ENCODE assay signal across 11 mouse cellular contexts in the genomic region with DNA sequence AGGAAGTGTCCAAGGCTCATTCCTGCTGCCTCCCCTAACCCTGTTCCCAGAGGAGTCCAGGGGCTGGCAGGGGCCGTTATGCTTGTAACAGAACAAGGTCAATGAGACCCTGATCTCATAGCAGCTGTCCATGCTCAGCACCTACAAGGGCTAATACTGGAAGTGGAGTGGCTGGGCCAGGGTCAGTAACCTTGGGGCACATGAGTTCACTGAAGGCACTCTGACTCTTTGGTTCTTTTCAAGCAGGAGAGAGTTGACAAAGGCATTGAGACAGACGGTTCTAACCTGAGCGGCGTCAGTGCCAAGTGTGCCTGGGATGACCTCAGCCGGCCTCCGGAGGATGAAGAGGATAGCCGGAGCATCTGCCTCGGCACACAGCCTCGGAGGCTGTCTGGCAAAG. TPM values are rescaled to one million over a fixed set of nuclear protein-coding genes. Genes with fewer than 3 reads are reported as not detected.
DNase-seq lines count a peak whose midpoint lies in the region; ATAC-seq and TF ChIP-seq lines count a peak whose summit lies in the region.
"Had no signal": no experiment of that assay in that cellular context is flagged by ENCODE, and none has a peak within 500 bp of the region (broad histone marks: within the 10 kb centered on the region; RNA-seq: fewer than 3 reads in every experiment).

No protein-coding gene starts in this region.

- no peak overlapping the region for H3K4me3 ChIP-seq in forebrain, embryonic 10.5 days
- H3K4me3 ChIP-seq in forebrain, embryonic 16.5 days (replicated peaks; ENCODE audit: low read length), result no peak overlapping the region
- no peak overlapping the region for H3K4me3 ChIP-seq in kidney, adult 2 months (ENCODE audit: insufficient read depth, low read depth, low read length)
- H3K4me3 ChIP-seq in megakaryocyte, embryonic 14.5 days (replicated peaks), result peak overlapping the region; percentile 40
- H3K4me3 ChIP-seq in neural tube, embryonic 14.5 days (ENCODE audit: low read depth, low read length), result no peak overlapping the region
- H3K4me3 ChIP-seq: myocyte had no signal

- peak overlapping the region; percentile 32; the same call in 1 of the 2 replicates for H3K27ac ChIP-seq in forebrain, embryonic 10.5 days
- no peak overlapping the region for H3K27ac ChIP-seq in forebrain, embryonic 16.5 days (ENCODE audit: low read length)
- 0 out of 2 replicates have a peak overlapping the region, but pooled peaks have one; percentile 7 for H3K27ac ChIP-seq in kidney, adult 2 months (ENCODE audit: insufficient read depth, low read depth, low read length)
- H3K27ac ChIP-seq in neural tube, embryonic 14.5 days (ENCODE audit: low read depth, low read length), result no peak overlapping the region
- H3K27ac ChIP-seq: macrophage had no signal

- no peaks in the 10 kb centered on the region for H3K27me3 ChIP-seq in forebrain, embryonic 10.5 days (ENCODE audit: poor library complexity, severe bottlenecking)
- H3K27me3 ChIP-seq in forebrain, embryonic 16.5 days (replicated peaks; ENCODE audit: control insufficient read depth, insufficient read depth, low read length), result no peaks in the 10 kb centered on the region
- H3K27me3 ChIP-seq in kidney, adult 2 months (replicated peaks; ENCODE audit: control insufficient read depth, insufficient read depth, low read length), result no peaks in the 10 kb centered on the region
- no peaks in the 10 kb centered on the region for H3K27me3 ChIP-seq in megakaryocyte, embryonic 14.5 days (replicated peaks)
- no peaks in the 10 kb centered on the region for H3K27me3 ChIP-seq in neural tube, embryonic 14.5 days (ENCODE audit: control insufficient read depth, insufficient read depth, low read length)

- peaks cover 79% of the 10 kb centered on the region for H3K36me3 ChIP-seq in forebrain, embryonic 10.5 days (replicated peaks)
- peaks cover 3% of the 10 kb centered on the region; the same call in 1 of the 2 replicates for H3K36me3 ChIP-seq in forebrain, embryonic 16.5 days (ENCODE audit: control insufficient read depth, insufficient read depth)
- H3K36me3 ChIP-seq in kidney, adult 2 months (ENCODE audit: control insufficient read depth, insufficient read depth, low read length), result 0 out of 2 replicates have a peak, but pooled peaks cover 1% of the 10 kb centered on the region
- H3K36me3 ChIP-seq in megakaryocyte, embryonic 14.5 days (replicated peaks; ENCODE audit: low read length), result peaks cover 61% of the 10 kb centered on the region
- H3K36me3 ChIP-seq in neural tube, embryonic 14.5 days (ENCODE audit: control insufficient read depth, insufficient read depth, low read length), result peaks cover 10% of the 10 kb centered on the region; the same call in 1 of the 2 replicates

- H3K9ac ChIP-seq in forebrain, embryonic 16.5 days (replicated peaks; ENCODE audit: low read depth, low read length), result no peak overlapping the region
- H3K9ac ChIP-seq in neural tube, embryonic 14.5 days (replicated peaks; ENCODE audit: low read depth, low read length), result 0 out of 2 replicates have a peak overlapping the region, but pooled peaks have one; percentile 0

- no peak for DNase-seq in forebrain, embryonic 10.5 days (ENCODE audit: extremely low spot score, low spot score)
- no peak for DNase-seq in kidney, adult 2 months
- DNase-seq in kidney, postnatal 36 days, result no peak
- no peak for DNase-seq in left cerebral cortex, postnatal 10 days (ENCODE audit: extremely low spot score in 1 of 2, low spot score in 2 of 2)
- DNase-seq: adrenal gland, postnatal 25 days had no signal

- intact Hi-C loops in left cerebral cortex, postnatal 10 days (cut with DNase I), result no loop called here

- TF ChIP-seq CTCF in kidney, adult 2 months (conservative IDR thresholded peaks at IDR 0.05; ENCODE audit: insufficient read depth, insufficient read length, low read depth, low read length), result no peak

- 90% methylated on average over 9 of the region's 9 CpGs for WGBS in forebrain, embryonic 10.5 days
- WGBS in forebrain, embryonic 16.5 days, result 85% methylated on average over 9 of the region's 9 CpGs
- WGBS in kidney, adult 2 months, result 58% methylated on average over 9 of the region's 9 CpGs
- WGBS in neural tube, embryonic 14.5 days, result 91% methylated on average over 9 of the region's 9 CpGs

- peaks cover 70% of the 10 kb centered on the region for H3K4me1 ChIP-seq in forebrain, embryonic 10.5 days
- peaks cover 20% of the 10 kb centered on the region for H3K4me1 ChIP-seq in forebrain, embryonic 16.5 days (replicated peaks; ENCODE audit: control insufficient read depth, insufficient read depth, low read length)
- peaks cover 53% of the 10 kb centered on the region for H3K4me1 ChIP-seq in kidney, adult 2 months (ENCODE audit: control insufficient read depth, insufficient read depth, low read length)
- peaks cover 100% of the 10 kb centered on the region for H3K4me1 ChIP-seq in megakaryocyte, embryonic 14.5 days
- H3K4me1 ChIP-seq in neural tube, embryonic 14.5 days (ENCODE audit: control insufficient read depth, insufficient read depth, low read length), result peaks cover 13% of the 10 kb centered on the region

- H3K4me2 ChIP-seq in forebrain, embryonic 16.5 days (ENCODE audit: low read length), result no peak overlapping the region
- no peak overlapping the region for H3K4me2 ChIP-seq in neural tube, embryonic 14.5 days (ENCODE audit: low read depth, low read length)

- no peaks in the 10 kb centered on the region for H3K9me3 ChIP-seq in forebrain, embryonic 10.5 days
- no peaks in the 10 kb centered on the region for H3K9me3 ChIP-seq in forebrain, embryonic 16.5 days (ENCODE audit: control insufficient read depth, low read length)
- H3K9me3 ChIP-seq in megakaryocyte, embryonic 14.5 days, result no peaks in the 10 kb centered on the region
- no peaks in the 10 kb centered on the region for H3K9me3 ChIP-seq in neural tube, embryonic 14.5 days (ENCODE audit: control insufficient read depth, low read length)

- ATAC-seq in forebrain, embryonic 16.5 days, result no peak
- no peak for ATAC-seq in megakaryocyte, adult 5-6 weeks (ENCODE audit: poor library complexity, severe bottlenecking)
- no peak for ATAC-seq in neural tube, embryonic 14.5 days (ENCODE audit: low read depth)

- no peak for TF ChIP-seq POLR2A in kidney, adult 2 months (IDR thresholded peaks at IDR 0.05; ENCODE audit: low read depth, low read length)

RNA-seq across cellular contexts. Expression of gene Trim8, which starts 48.6 kb away (rescaled TPM):
- 16.6 and 19.3 TPM in 2 replicates for polyA plus RNA-seq in forebrain, embryonic 10.5 days (2016; fragmentation: Nextera tagmentation; extraction: Ambion mirVana)
- polyA plus RNA-seq in forebrain, embryonic 16.5 days (2015; fragmentation: Nextera tagmentation; extraction: Ambion mirVana), result 24.5 and 27.7 TPM in 2 replicates
- 41.3 and 43.6 TPM in 2 replicates for polyA plus RNA-seq in kidney, adult 2 months (2012; rRNA removed)
- polyA plus RNA-seq in megakaryocyte, embryonic 14.5 days (2012; ENCODE audit: insufficient read depth, low replicate concordance), result 207 and 435 TPM in 2 replicates
- 14.1 and 18.2 TPM in 2 replicates for total RNA-seq in megakaryocyte, adult 5-6 weeks (2015)
- 18.0 and 20.1 TPM in 2 replicates for total RNA-seq in megakaryocyte, adult 5-6 weeks (2017)
- polyA plus RNA-seq in neural tube, embryonic 14.5 days (2014; fragmentation: Nextera tagmentation; extraction: Ambion mirVana), result 32.2 and 37.5 TPM in 2 replicates
- 100 to 1,000 TPM; 101 to 108 TPM for total RNA-seq in left cerebral cortex, postnatal 10 days (2021)

RNA-seq across cellular contexts. Expression of gene Sufu, which starts 56.2 kb away (rescaled TPM):
- 47.5 and 50.8 TPM in 2 replicates for polyA plus RNA-seq in forebrain, embryonic 10.5 days (2016; fragmentation: Nextera tagmentation; extraction: Ambion mirVana)
- 26.4 and 32.3 TPM in 2 replicates for polyA plus RNA-seq in forebrain, embryonic 16.5 days (2015; fragmentation: Nextera tagmentation; extraction: Ambion mirVana)
- polyA plus RNA-seq in kidney, adult 2 months (2012; rRNA removed), result 38.2 and 39.7 TPM in 2 replicates
- polyA plus RNA-seq in megakaryocyte, embryonic 14.5 days (2012; ENCODE audit: insufficient read depth, low replicate concordance), result 8.7 and 23.5 TPM in 2 replicates
- total RNA-seq in megakaryocyte, adult 5-6 weeks (2015), result 6.4 and 6.9 TPM in 2 replicates
- 3.0 and 5.5 TPM in 2 replicates for total RNA-seq in megakaryocyte, adult 5-6 weeks (2017)
- polyA plus RNA-seq in neural tube, embryonic 14.5 days (2014; fragmentation: Nextera tagmentation; extraction: Ambion mirVana), result 20.2 and 24.9 TPM in 2 replicates
- 10 to 100 TPM; 16.7 to 18.8 TPM for total RNA-seq in left cerebral cortex, postnatal 10 days (2021)

RNA-seq across cellular contexts. Expression of gene Actr1a, which starts 57.4 kb away (rescaled TPM):
- 172 and 185 TPM in 2 replicates for polyA plus RNA-seq in forebrain, embryonic 10.5 days (2016; fragmentation: Nextera tagmentation; extraction: Ambion mirVana)
- polyA plus RNA-seq in forebrain, embryonic 16.5 days (2015; fragmentation: Nextera tagmentation; extraction: Ambion mirVana), result 400 and 401 TPM in 2 replicates
- 73.8 and 80.4 TPM in 2 replicates for polyA plus RNA-seq in kidney, adult 2 months (2012; rRNA removed)
- 35.2 and 96.8 TPM in 2 replicates for polyA plus RNA-seq in megakaryocyte, embryonic 14.5 days (2012; ENCODE audit: insufficient read depth, low replicate concordance)
- 52.7 and 59.6 TPM in 2 replicates for total RNA-seq in megakaryocyte, adult 5-6 weeks (2015)
- 98.0 and 106 TPM in 2 replicates for total RNA-seq in megakaryocyte, adult 5-6 weeks (2017)
- polyA plus RNA-seq in neural tube, embryonic 14.5 days (2014; fragmentation: Nextera tagmentation; extraction: Ambion mirVana), result 320 and 344 TPM in 2 replicates
- 100 to 1,000 TPM; 257 to 271 TPM for total RNA-seq in left cerebral cortex, postnatal 10 days (2021)

Comparison
In these comparisons a context has a peak if more than half of its experiments do, and no peak if none do; other contexts are left out.
1. H3K27ac ChIP-seq: peak in forebrain, embryonic 10.5 days (single experiment) and kidney, adult 2 months (single experiment); none in forebrain, embryonic 16.5 days (single experiment) and neural tube, embryonic 14.5 days (single experiment).